Mouse (Mus musculus) urinary bladder, postnatal 25 days (tissue): ENCODE results near the gene Man2a1.

Experiments used
- DNase-seq: peaks from one replicate; pipeline ENCODE4 v3.0.0; 2022; ENCODE audit warnings: low spot score

The Man2a1 gene

GRCm38 (mm10) chr17:64603134-64603533, 2.6 kb downstream of the Man2a1 start:
- no peak for DNase-seq

GRCm38 (mm10) chr17:64603534-64603933, 3.0 kb downstream of the Man2a1 start:
- no peak for DNase-seq

- no peak for DNase-seq
These were observed 3.6 kb downstream of the Man2a1 start for GRCm38 (mm10) chr17:64604163-64604562.

GRCm38 (mm10) chr17:64608228-64608627, 7.7 kb downstream of the Man2a1 start:
- no peak for DNase-seq

- DNase-seq: no peak
These were observed 8.5 kb downstream of the Man2a1 start for GRCm38 (mm10) chr17:64608923-64609598.

GRCm38 (mm10) chr17:64609741-64610140, 9.2 kb downstream of the Man2a1 start:
- DNase-seq: no peak

GRCm38 (mm10) chr17:64611426-64611825, 10.9 kb downstream of the Man2a1 start:
- DNase-seq: no peak

- DNase-seq: peak; percentile 23
These were observed 11.8 kb downstream of the Man2a1 start for GRCm38 (mm10) chr17:64612135-64612885.

GRCm38 (mm10) chr17:64612930-64613329, 12.4 kb downstream of the Man2a1 start:
- no peak for DNase-seq

GRCm38 (mm10) chr17:64613351-64613750, 12.8 kb downstream of the Man2a1 start:
- DNase-seq: no peak

GRCm38 (mm10) chr17:64614804-64615203, 14.3 kb downstream of the Man2a1 start:
- no peak for DNase-seq

- DNase-seq: no peak
These were observed 14.9 kb downstream of the Man2a1 start for GRCm38 (mm10) chr17:64615420-64615819.

- DNase-seq: no peak
These were observed 15.7 kb downstream of the Man2a1 start for GRCm38 (mm10) chr17:64616259-64616658.

- DNase-seq: no peak
These were observed 17.3 kb downstream of the Man2a1 start for GRCm38 (mm10) chr17:64617838-64618237.

- DNase-seq: no peak
These were observed 18.5 kb downstream of the Man2a1 start for GRCm38 (mm10) chr17:64618996-64619395.

- no peak for DNase-seq
These were observed 19.6 kb downstream of the Man2a1 start for GRCm38 (mm10) chr17:64620135-64620534.

GRCm38 (mm10) chr17:64620627-64621026, 20.1 kb downstream of the Man2a1 start:
- no peak for DNase-seq

- no peak for DNase-seq
These were observed 20.7 kb downstream of the Man2a1 start for GRCm38 (mm10) chr17:64621226-64621625.

GRCm38 (mm10) chr17:64621649-64622351, 21.3 kb downstream of the Man2a1 start:
- no peak for DNase-seq

GRCm38 (mm10) chr17:64622352-64622886, 21.9 kb downstream of the Man2a1 start:
- DNase-seq: no peak

GRCm38 (mm10) chr17:64624439-64624838, 23.9 kb downstream of the Man2a1 start:
- no peak for DNase-seq

GRCm38 (mm10) chr17:64628796-64629195, 28.3 kb downstream of the Man2a1 start:
- DNase-seq: no peak

GRCm38 (mm10) chr17:64629486-64629885, 28.9 kb downstream of the Man2a1 start:
- DNase-seq: no peak
